Mouse (Mus musculus): ENCODE measurements around the gene Bsph1. TPM values are rescaled to one million over a fixed set of nuclear protein-coding genes. Genes with fewer than 3 reads are reported as not detected.
"Not testable (repeated sequence)": the region's sequence is repeated elsewhere in the genome, so short reads cannot be mapped to it uniquely, and the experiment has no call there.

Gene Bsph1
- not detected in 2 replicates for polyA plus RNA-seq (2014; fragmentation: Nextera tagmentation; extraction: Ambion mirVana)

GRCm38 (mm10) chr7:13450541-13450940 is at the start of gene Bsph1:
Gene Bsph1 (plus strand): TSS chr7:13450841.
- H3K9ac ChIP-seq (ENCODE audit: low read length); H3K9me3 ChIP-seq (replicated peaks; ENCODE audit: control insufficient read depth, low read length); H3K4me3 ChIP-seq (ENCODE audit: low read depth, low read length); H3K4me1 ChIP-seq (ENCODE audit: control insufficient read depth, insufficient read depth, low read length); H3K4me2 ChIP-seq (ENCODE audit: low read length); H3K36me3 ChIP-seq (ENCODE audit: control insufficient read depth, insufficient read depth, low read length); ATAC-seq; DNase-seq (ENCODE audit: low spot score); H3K27me3 ChIP-seq (replicated peaks; ENCODE audit: control insufficient read depth, insufficient read depth, low read length); H3K27ac ChIP-seq (ENCODE audit: low read depth, low read length): not testable (repeated sequence)
- 80% methylated on average over 1 of the region's 1 CpGs for WGBS

- Histone ChIP-seq H3K9ac (ENCODE audit: low read length) (no peak overlapping the region), H3K27ac (ENCODE audit: low read depth, low read length) (no peak overlapping the region), H3K4me3 (ENCODE audit: low read depth, low read length) (no peak overlapping the region), H3K4me1 (ENCODE audit: control insufficient read depth, insufficient read depth, low read length) (no peaks in the 10 kb centered on the region), H3K27me3 (replicated peaks; ENCODE audit: control insufficient read depth, insufficient read depth, low read length) (no peaks in the 10 kb centered on the region), H3K36me3 (ENCODE audit: control insufficient read depth, insufficient read depth, low read length) (no peaks in the 10 kb centered on the region), H3K4me2 (ENCODE audit: low read length) (no peak overlapping the region), H3K9me3 (replicated peaks; ENCODE audit: control insufficient read depth, low read length) (0 out of 2 replicates have a peak, but pooled peaks cover 8% of the 10 kb centered on the region)
- WGBS: 77% methylated on average over 1 of the region's 1 CpGs
- DNase-seq (ENCODE audit: low spot score) (no peak), ATAC-seq (no peak)
These were observed 60.9 kb downstream of the Bsph1 start for GRCm38 (mm10) chr7:13511539-13511938.

Other genes starting within 250 kb of the Bsph1 start
- not detected in 2 replicates for gene Vmn1r89, start 237.8 kb upstream of the Bsph1 start, polyA plus RNA-seq (2014; fragmentation: Nextera tagmentation; extraction: Ambion mirVana)
- 54.9 and 62.0 TPM in 2 replicates for gene Lig1, start 173.6 kb upstream of the Bsph1 start, polyA plus RNA-seq (2014; fragmentation: Nextera tagmentation; extraction: Ambion mirVana)
- 7.1 and 9.0 TPM in 2 replicates for gene Zswim9, start 172.1 kb upstream of the Bsph1 start, polyA plus RNA-seq (2014; fragmentation: Nextera tagmentation; extraction: Ambion mirVana)
- gene Pla2g4c, start 126.2 kb upstream of the Bsph1 start, polyA plus RNA-seq (2014; fragmentation: Nextera tagmentation; extraction: Ambion mirVana): 0.35 and 0.36 TPM in 2 replicates
- not detected in 2 replicates for gene Cabp5, start 52.7 kb upstream of the Bsph1 start, polyA plus RNA-seq (2014; fragmentation: Nextera tagmentation; extraction: Ambion mirVana)
- gene Bsph2, start 120.2 kb downstream of the Bsph1 start, polyA plus RNA-seq (2014; fragmentation: Nextera tagmentation; extraction: Ambion mirVana): not detected in 2 replicates
- not detected in 2 replicates for gene Sult2a5, start 173.1 kb downstream of the Bsph1 start, polyA plus RNA-seq (2014; fragmentation: Nextera tagmentation; extraction: Ambion mirVana)